Mouse (Mus musculus) testis, adult 2 months (tissue): ENCODE measurements around the gene Cfap73. TPM values are rescaled to one million over a fixed set of nuclear protein-coding genes. Genes with fewer than 3 reads are reported as not detected.

Experiments
- H3K27ac ChIP-seq: fragments of 200-500 bp; 2 replicates; pipeline ENCODE4 v1.5.1; 2012; ENCODE audit warnings: low read depth, low read length; ENCODE audit not compliant: control insufficient read depth, insufficient read depth
- H3K27me3 ChIP-seq: fragments of 200-500 bp; 2 replicates; pipeline ENCODE4 v1.6.1; 2012; ENCODE audit warnings: mild to moderate bottlenecking, low read length, moderate library complexity; ENCODE audit not compliant: control insufficient read depth, insufficient read depth
- H3K36me3 ChIP-seq: fragments of 200-500 bp; 2 replicates; pipeline ENCODE4 v1.6.1; 2012; ENCODE audit warnings: mild to moderate bottlenecking, low read length; ENCODE audit not compliant: control insufficient read depth, insufficient read depth
- H3K4me1 ChIP-seq: fragments of 200-500 bp; 2 replicates; pipeline ENCODE4 v1.6.1; 2012; ENCODE audit warnings: low read length; ENCODE audit not compliant: control insufficient read depth, insufficient read depth
- H3K4me3 ChIP-seq: fragments of 200-500 bp; 2 replicates; pipeline ENCODE4 v1.5.1; 2012; ENCODE audit warnings: low read depth, mild to moderate bottlenecking, low read length, moderate library complexity, mixed read lengths; ENCODE audit not compliant: control insufficient read depth
- CTCF ChIP-seq: fragments of 200-500 bp; IDR thresholded peaks from 2 replicates; pipeline ENCODE4 v1.5.1; 2012; ENCODE audit warnings: low read depth, mild to moderate bottlenecking, inconsistent platforms, low read length, moderate library complexity; ENCODE audit not compliant: control insufficient read depth, insufficient read depth, insufficient replicate concordance
- POLR2A ChIP-seq: fragments of 200-500 bp; IDR thresholded peaks from 2 replicates; pipeline ENCODE4 v1.6.1; 2012; ENCODE audit warnings: low read depth, mild to moderate bottlenecking, inconsistent platforms, low read length, moderate library complexity; ENCODE audit not compliant: control insufficient read depth
- polyA plus RNA-seq: library from polyadenylated mRNA; depleted of rRNA; stranded (reverse); fragments of >200 nt; gene quantifications from 2 replicates; pipeline ENCODE4 v1.2.3, GENCODE M21; 2012

Gene Cfap73
- polyA plus RNA-seq, 1 experiment = 6.4 TPM

DNA sequence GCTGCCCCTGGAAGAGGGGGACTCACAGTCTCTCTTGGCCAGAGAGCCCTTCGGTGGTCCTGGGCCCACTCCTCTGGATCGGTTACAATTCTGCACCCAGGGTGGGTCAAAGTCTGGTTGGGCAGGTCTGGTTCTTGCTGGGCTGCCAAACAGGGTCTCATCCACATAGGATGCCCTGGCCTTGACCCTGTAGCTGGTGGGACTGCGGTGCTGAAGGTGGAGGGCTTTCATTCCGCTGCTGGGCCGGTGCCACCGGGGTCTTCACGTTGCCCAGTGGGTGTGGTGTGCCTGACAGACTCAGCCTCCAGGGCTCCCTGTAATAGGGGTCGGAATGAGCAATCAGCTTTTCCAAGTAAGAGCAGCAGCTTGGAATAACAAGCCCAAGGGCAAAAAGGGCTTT is 22.6 kb downstream of the Cfap73 start:
- no peak overlapping the region for H3K27ac ChIP-seq
- H3K4me1 ChIP-seq = peaks cover 26% of the 10 kb centered on the region
- TF ChIP-seq POLR2A = no peak
- TF ChIP-seq CTCF = no peak
- no peaks in the 10 kb centered on the region for H3K36me3 ChIP-seq
- no peaks in the 10 kb centered on the region for H3K27me3 ChIP-seq
- peak overlapping the region; percentile 22 for H3K4me3 ChIP-seq

DNA sequence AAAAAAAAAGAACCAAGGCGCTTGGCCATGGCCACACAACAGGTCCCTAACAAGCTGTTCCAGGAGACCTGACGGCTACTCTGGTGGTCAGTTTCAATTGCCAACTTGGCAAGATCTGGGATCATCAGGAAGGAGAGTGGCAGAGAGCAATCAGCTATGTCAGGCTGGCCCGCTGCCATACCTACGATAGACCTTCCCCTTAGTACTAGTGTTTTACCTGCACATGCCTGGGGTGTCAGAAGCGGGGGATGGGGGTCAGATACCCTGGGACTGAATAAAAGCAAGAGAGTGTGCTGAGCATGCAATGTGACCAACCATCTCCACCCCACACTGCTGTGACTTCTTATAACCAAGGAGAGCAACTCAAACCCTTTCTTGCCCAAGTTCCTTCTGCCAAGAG is 23.1 kb downstream of the Cfap73 start:
- no peak overlapping the region for H3K4me3 ChIP-seq
- no peaks in the 10 kb centered on the region for H3K36me3 ChIP-seq

DNA sequence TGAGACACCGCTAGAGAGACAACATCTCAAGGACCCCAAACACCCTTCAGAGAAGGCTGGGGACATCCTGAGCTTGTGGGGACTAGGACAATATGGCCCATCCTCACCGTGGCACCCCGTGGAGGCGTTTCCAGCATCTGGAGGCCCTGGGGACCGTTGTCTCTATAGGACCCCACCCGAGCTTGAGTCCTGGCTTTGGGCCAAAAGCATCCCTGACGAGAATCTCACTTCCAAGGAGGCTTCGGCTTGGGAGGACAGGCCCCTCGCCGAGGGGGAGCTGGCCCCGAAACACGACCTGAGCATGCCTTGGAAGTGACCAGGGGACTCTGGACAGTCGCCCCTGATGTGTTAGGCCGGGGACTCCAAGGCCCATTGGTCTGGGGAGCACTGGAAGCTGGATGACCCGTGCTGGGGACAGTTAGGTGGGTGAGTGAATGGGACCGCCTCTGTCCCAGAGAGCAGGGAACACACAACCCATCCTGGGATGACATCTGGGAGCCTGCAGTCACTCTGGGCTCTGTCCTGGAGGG is 24.7 kb downstream of the Cfap73 start:
- Histone ChIP-seq H3K36me3 (no peaks in the 10 kb centered on the region), H3K27ac (no peak overlapping the region), H3K4me1 (peaks cover 38% of the 10 kb centered on the region), H3K4me3 (no peak overlapping the region), H3K27me3 (no peaks in the 10 kb centered on the region)
- TF ChIP-seq POLR2A = no peak

More for the DNA sequence above, 23.1 kb downstream of the Cfap73 start:
- H3K4me1 ChIP-seq = peaks cover 31% of the 10 kb centered on the region
- no peak overlapping the region for H3K27ac ChIP-seq
- TF ChIP-seq CTCF = no peak
- TF ChIP-seq POLR2A = no peak
- no peaks in the 10 kb centered on the region for H3K27me3 ChIP-seq

DNA sequence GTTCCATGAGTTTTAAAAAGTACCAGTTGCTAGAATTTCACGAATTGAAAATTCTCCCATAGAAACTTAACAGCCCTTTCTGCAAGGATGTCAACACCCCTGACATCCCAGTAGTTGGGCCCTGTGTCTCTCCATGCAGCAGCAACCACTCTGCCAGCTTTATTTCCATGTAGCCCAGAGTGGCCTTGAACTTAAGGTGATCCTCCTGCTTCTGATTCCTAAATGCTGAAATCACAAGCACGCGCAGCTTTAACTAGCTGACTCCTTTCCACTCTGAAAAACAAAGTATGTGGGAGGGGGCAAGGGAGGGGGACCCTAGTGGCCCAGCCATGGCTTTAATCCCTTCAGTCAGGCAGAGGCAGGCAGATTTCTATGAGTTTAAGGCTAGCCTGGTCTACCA is 26.7 kb downstream of the Cfap73 start:
- TF ChIP-seq CTCF = no peak
- TF ChIP-seq POLR2A = no peak
- Histone ChIP-seq H3K27me3 (no peaks in the 10 kb centered on the region), H3K4me3 (no peak overlapping the region), H3K27ac (no peak overlapping the region), H3K36me3 (no peaks in the 10 kb centered on the region), H3K4me1 (peaks cover 31% of the 10 kb centered on the region)

DNA sequence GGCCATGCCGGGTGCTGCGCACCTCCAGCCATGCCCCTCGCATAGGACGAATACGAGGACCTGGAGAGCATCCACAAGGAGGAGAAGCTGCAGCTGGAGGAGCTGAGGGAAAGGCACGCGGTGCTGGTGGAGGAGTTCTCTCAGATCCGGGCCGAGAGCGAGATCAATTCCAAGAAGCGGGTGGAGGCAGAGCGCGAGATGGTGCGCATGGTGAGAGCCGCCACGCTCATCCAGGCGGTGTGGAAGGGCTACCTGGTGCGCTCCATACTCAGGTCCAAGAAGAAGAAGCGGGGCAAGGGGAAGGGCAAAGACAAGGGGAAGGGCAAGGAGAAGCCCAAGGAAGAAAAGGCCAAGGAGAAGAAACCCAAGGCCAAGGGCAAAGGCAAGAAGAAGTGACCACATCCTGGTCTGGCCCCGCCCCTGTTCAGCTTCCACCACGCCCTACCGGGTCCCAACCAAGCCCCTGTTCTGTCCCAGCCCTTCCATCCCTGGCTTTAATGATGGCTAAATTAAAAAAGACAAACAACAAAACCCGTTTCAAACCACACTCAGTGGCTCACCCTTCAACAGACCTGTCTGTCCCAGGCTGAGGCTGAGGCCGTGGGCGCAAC is 27.3 kb downstream of the Cfap73 start:
- H3K27me3 ChIP-seq = no peaks in the 10 kb centered on the region
- no peak overlapping the region for H3K4me3 ChIP-seq
- H3K36me3 ChIP-seq = no peaks in the 10 kb centered on the region
- peaks cover 27% of the 10 kb centered on the region for H3K4me1 ChIP-seq
- H3K27ac ChIP-seq = no peak overlapping the region
- TF ChIP-seq POLR2A = no peak
- no peak for TF ChIP-seq CTCF

DNA sequence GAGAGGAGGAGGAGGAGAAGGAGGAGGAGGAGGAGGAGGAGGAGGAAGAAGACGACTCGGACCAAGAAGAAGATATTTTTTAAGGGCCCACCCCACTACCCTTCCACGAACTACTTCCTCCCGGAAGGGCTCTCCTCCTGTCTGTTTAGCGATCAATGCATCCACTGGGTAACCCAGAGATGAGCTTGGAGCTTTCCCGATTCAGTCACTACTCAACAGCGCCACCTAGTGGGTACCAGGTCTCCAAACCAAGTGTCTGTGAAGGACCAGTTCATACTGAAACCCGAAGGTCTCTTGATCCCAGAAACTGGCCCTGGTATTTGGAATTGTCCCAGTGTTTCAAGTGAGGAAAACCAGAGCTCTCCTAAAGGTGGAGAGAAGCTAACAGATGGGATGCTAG is 28.3 kb downstream of the Cfap73 start:
- TF ChIP-seq POLR2A = no peak
- TF ChIP-seq CTCF = peak; percentile 58; the same call in 1 of the 2 replicates
- Histone ChIP-seq H3K4me3 (no peak overlapping the region), H3K36me3 (no peaks in the 10 kb centered on the region), H3K4me1 (peaks cover 21% of the 10 kb centered on the region), H3K27ac (no peak overlapping the region), H3K27me3 (no peaks in the 10 kb centered on the region)

DNA sequence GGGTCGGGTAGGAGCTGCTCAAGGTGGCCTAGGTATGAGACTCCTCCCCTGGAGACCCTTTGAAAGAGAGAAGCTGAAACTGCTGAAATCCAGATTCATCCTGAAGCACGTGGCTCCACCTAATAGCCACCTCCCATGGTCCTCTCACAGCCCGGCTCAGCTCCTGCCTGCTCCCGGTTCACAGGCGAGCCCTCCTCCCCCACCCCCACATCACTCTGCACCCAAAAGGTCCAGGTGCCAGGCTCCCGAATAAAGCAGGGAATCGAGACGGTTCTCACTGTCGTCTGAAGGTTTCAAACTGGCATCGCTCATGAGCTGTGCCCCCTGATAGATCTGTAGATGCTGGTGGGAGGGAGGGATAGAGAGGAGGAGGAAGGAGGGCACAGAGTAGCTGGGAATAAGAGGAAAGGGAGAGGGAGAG is 28.8 kb downstream of the Cfap73 start:
- TF ChIP-seq CTCF (no peak), POLR2A (no peak)
- no peak overlapping the region for H3K27ac ChIP-seq
- no peaks in the 10 kb centered on the region for H3K36me3 ChIP-seq
- H3K4me3 ChIP-seq = peak overlapping the region; percentile 25; the same call in 1 of the 2 replicates
- peaks cover 21% of the 10 kb centered on the region for H3K4me1 ChIP-seq
- H3K27me3 ChIP-seq = no peaks in the 10 kb centered on the region

DNA sequence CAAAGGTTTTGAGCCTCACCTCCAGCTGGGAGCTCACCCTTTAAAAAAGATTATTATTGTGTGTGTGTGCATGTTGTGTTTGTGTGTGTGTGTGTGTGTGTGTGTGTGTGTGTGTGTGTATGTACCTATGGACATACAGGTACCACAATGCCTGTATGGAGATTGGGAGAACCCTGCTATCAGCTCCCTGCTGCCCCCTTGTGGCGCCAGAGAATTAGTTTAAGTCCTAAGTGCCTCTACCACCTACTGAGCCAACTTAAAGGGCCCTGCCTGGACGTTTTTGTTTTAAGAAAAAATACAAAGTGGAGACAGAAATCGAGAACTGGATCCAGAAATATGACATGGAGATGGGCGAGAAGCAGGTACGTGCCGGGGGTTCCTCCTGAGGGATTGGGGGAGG is 29.2 kb downstream of the Cfap73 start:
- peaks cover 21% of the 10 kb centered on the region for H3K4me1 ChIP-seq
- TF ChIP-seq POLR2A (no peak), CTCF (peak; percentile 49; the same call in 1 of the 2 replicates)
- no peaks in the 10 kb centered on the region for H3K36me3 ChIP-seq
- H3K27ac ChIP-seq = no peak overlapping the region
- H3K4me3 ChIP-seq = no peak overlapping the region
- H3K27me3 ChIP-seq = no peaks in the 10 kb centered on the region
